Mouse (Mus musculus): ENCODE data around the gene Zmiz2. TPM values are rescaled to one million over a fixed set of nuclear protein-coding genes. Genes with fewer than 3 reads are reported as not detected.

Gene Zmiz2
- total and polyA plus RNA-seq, 3 experiments: 12.3 to 90.3 (median 35.5) TPM

DNA sequence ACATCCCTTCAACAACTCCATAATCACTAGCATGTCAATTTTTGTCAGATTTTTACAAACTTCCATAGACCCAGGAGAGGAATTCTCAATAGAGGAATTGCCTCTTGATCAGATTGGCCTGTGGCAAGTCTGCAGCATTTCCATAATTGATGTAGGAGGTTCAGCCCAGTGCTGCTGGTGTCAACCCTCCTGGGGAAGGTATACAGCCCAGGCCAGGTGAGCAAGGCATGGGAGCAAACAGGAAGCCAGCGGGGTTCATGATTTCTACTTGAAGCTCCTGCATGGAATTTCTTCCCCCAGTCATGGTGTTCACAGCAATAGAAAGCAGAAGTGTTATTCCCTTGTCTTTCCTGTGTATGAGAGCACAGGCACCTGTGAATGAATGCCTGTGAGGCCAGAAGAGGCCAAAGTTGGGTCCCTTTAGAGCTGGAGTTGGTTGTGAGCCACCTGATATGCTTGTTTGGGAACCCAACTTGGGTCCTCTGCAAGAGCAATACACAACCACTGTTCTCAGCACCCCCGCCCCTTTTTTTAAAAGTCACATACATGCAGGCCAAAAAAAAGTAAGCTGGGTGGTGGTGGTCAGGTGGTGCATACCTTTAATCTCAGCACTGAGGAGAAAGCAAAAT, 32.0 kb downstream of the Zmiz2 start (continued):
- TF ChIP-seq MAX (IDR thresholded peaks at IDR 0.05; ENCODE audit: low read length): no peak
- no peak; the same call in 1 of the 2 replicates for TF ChIP-seq POLR2AphosphoS5 (IDR thresholded peaks at IDR 0.05; ENCODE audit: borderline replicate concordance, low read depth, low read length)
- TF ChIP-seq ELF1 (IDR thresholded peaks at IDR 0.05; ENCODE audit: low read depth, low read length): no peak
- TF ChIP-seq TBP (IDR thresholded peaks at IDR 0.05; ENCODE audit: low read depth, low read length): 0 out of 2 replicates have a peak, but pooled peaks have one; percentile 17
- no peak for TF ChIP-seq JUND (IDR thresholded peaks at IDR 0.05; ENCODE audit: low read depth, low read length)
- TF ChIP-seq ZC3H11A (IDR thresholded peaks at IDR 0.05; ENCODE audit: low read depth, low read length): no peak
- TF ChIP-seq BHLHE40 (IDR thresholded peaks at IDR 0.05; ENCODE audit: borderline replicate concordance, low read depth, low read length): 0 out of 2 replicates have a peak, but pooled peaks have one; percentile 21
- no peak for TF ChIP-seq CTCF (IDR thresholded peaks at IDR 0.05 in 2 of 3, conservative IDR thresholded peaks at IDR 0.05 in 1 of 3; ENCODE audit: control insufficient read depth in 1 of 3, insufficient read depth in 1 of 3, low read depth in 2 of 3, low read length in 3 of 3, poor library complexity in 1 of 3, severe bottlenecking in 1 of 3)
- peak in 1 of 2 experiments; percentile 41; a peak in 2 of 4 replicates for TF ChIP-seq POLR2A (IDR thresholded peaks at IDR 0.05; ENCODE audit: control insufficient read depth in 1 of 2, insufficient read depth in 1 of 2, low read depth in 1 of 2, low read length in 2 of 2, poor library complexity in 1 of 2)
- TF ChIP-seq MYB (IDR thresholded peaks at IDR 0.05; ENCODE audit: low read depth, low read length): no peak
- TF ChIP-seq HCFC1 (IDR thresholded peaks at IDR 0.05; ENCODE audit: low read depth, low read length): no peak
- TF ChIP-seq ZKSCAN1 (IDR thresholded peaks at IDR 0.05; ENCODE audit: low read depth, low read length): no peak
- TF ChIP-seq RCOR1 (IDR thresholded peaks at IDR 0.05; ENCODE audit: low read depth, low read length): no peak
- peak; percentile 71 for TF ChIP-seq POLR2AphosphoS2 (IDR thresholded peaks at IDR 0.05; ENCODE audit: low read length)
- TF ChIP-seq RAD21 (IDR thresholded peaks at IDR 0.05; ENCODE audit: low read depth, low read length): no peak

- H3K9ac ChIP-seq (ENCODE audit: control insufficient read depth, low read depth, low read length, poor library complexity, severe bottlenecking): no peak overlapping the region
- H3K27ac ChIP-seq (ENCODE audit: control insufficient read depth, low read depth, low read length): no peak overlapping the region
- H3K9me3 ChIP-seq (replicated peaks; ENCODE audit: insufficient read depth, low read length): no peaks in the 10 kb centered on the region
- H3K36me3 ChIP-seq (ENCODE audit: control insufficient read depth in 1 of 2, insufficient read depth in 2 of 2, low read length in 2 of 2): peaks cover 0 to 10% of the 10 kb centered on the region in 2 experiments; a peak in 2 of 4 replicates
- no peak for DNase-seq (ENCODE audit: low read depth, low spot score)
- H3K27me3 ChIP-seq (ENCODE audit: control insufficient read depth in 1 of 2, insufficient read depth in 2 of 2, low read length in 2 of 2): no peaks in the 10 kb centered on the region
- TF ChIP-seq RCOR1 (IDR thresholded peaks at IDR 0.05; ENCODE audit: low read depth, low read length) (no peak), RAD21 (IDR thresholded peaks at IDR 0.05; ENCODE audit: low read depth, low read length) (no peak)
- no peak overlapping the region for H3K4me3 ChIP-seq (ENCODE audit: control insufficient read depth in 1 of 2, insufficient read depth in 1 of 2, low read depth in 2 of 2, low read length in 2 of 2)
- no peaks in the 10 kb centered on the region for H3K4me1 ChIP-seq (ENCODE audit: control insufficient read depth in 1 of 2, insufficient read depth in 2 of 2, low read length in 2 of 2)
- no peaks in the 10 kb centered on the region for H3K79me2 ChIP-seq (ENCODE audit: control insufficient read depth, insufficient read depth, low read length, poor library complexity)
These were observed 41.3 kb downstream of the Zmiz2 start for GRCm38 (mm10) chr11:6430186-6430585.

GRCm38 (mm10) chr11:6436442-6436841, 47.6 kb downstream of the Zmiz2 start:
- Histone ChIP-seq H3K9me3 (replicated peaks; ENCODE audit: insufficient read depth, low read length) (no peaks in the 10 kb centered on the region), H3K4me1 (ENCODE audit: control insufficient read depth in 1 of 2, insufficient read depth in 2 of 2, low read length in 2 of 2) (no peaks in the 10 kb centered on the region), H3K36me3 (ENCODE audit: control insufficient read depth in 1 of 2, insufficient read depth in 2 of 2, low read length in 2 of 2) (peaks cover 0 to 4% of the 10 kb centered on the region in 2 experiments; a peak in 2 of 4 replicates), H3K79me2 (ENCODE audit: control insufficient read depth, insufficient read depth, low read length, poor library complexity) (peaks cover under 1% of the 10 kb centered on the region; the same call in 1 of the 2 replicates), H3K4me3 (ENCODE audit: control insufficient read depth in 1 of 2, insufficient read depth in 1 of 2, low read depth in 2 of 2, low read length in 2 of 2) (no peak overlapping the region), H3K27me3 (ENCODE audit: control insufficient read depth in 1 of 2, insufficient read depth in 2 of 2, low read length in 2 of 2) (no peaks in the 10 kb centered on the region), H3K9ac (ENCODE audit: control insufficient read depth, low read depth, low read length, poor library complexity, severe bottlenecking) (no peak overlapping the region), H3K27ac (ENCODE audit: control insufficient read depth, low read depth, low read length) (no peak overlapping the region)
- DNase-seq (ENCODE audit: low read depth, low spot score): peak; percentile 85
- no peak for TF ChIP-seq GABPA (IDR thresholded peaks at IDR 0.05; ENCODE audit: low read depth, low read length)
- TF ChIP-seq CTCF (IDR thresholded peaks at IDR 0.05 in 2 of 3, conservative IDR thresholded peaks at IDR 0.05 in 1 of 3; ENCODE audit: control insufficient read depth in 1 of 3, insufficient read depth in 1 of 3, low read depth in 2 of 3, low read length in 3 of 3, poor library complexity in 1 of 3, severe bottlenecking in 1 of 3): peak; percentile 88 to 95 (median 94)
- TF ChIP-seq EP300 (IDR thresholded peaks at IDR 0.05; ENCODE audit: low read depth in 1 of 2, low read length in 2 of 2): no peak
- no peak for TF ChIP-seq ZKSCAN1 (IDR thresholded peaks at IDR 0.05; ENCODE audit: low read depth, low read length)
- peak; percentile 89 for TF ChIP-seq MYC (IDR thresholded peaks at IDR 0.05; ENCODE audit: low read depth, low read length)
- TF ChIP-seq MAZ (IDR thresholded peaks at IDR 0.05; ENCODE audit: low read depth, low read length): no peak
- no peak for TF ChIP-seq USF2 (IDR thresholded peaks at IDR 0.05; ENCODE audit: borderline replicate concordance in 1 of 2, insufficient read depth in 1 of 2, low read depth in 1 of 2, low read length in 2 of 2)
- no peak for TF ChIP-seq MEF2A (IDR thresholded peaks at IDR 0.05; ENCODE audit: extremely low read depth, insufficient replicate concordance, low read depth, low read length, poor library complexity, severe bottlenecking)
- TF ChIP-seq TAL1 (IDR thresholded peaks at IDR 0.05; ENCODE audit: low read length): no peak
- no peak for TF ChIP-seq ELF1 (IDR thresholded peaks at IDR 0.05; ENCODE audit: low read depth, low read length)
- TF ChIP-seq NRF1 (IDR thresholded peaks at IDR 0.05; ENCODE audit: insufficient read depth, low read depth, low read length, poor library complexity, severe bottlenecking): no peak
- no peak for TF ChIP-seq POLR2AphosphoS5 (IDR thresholded peaks at IDR 0.05; ENCODE audit: borderline replicate concordance, low read depth, low read length)
- TF ChIP-seq ZC3H11A (IDR thresholded peaks at IDR 0.05; ENCODE audit: low read depth, low read length): peak; percentile 62
- no peak for TF ChIP-seq NELFE (IDR thresholded peaks at IDR 0.05; ENCODE audit: low read depth, low read length)
- no peak for TF ChIP-seq CHD1 (IDR thresholded peaks at IDR 0.05; ENCODE audit: low read depth, low read length)
- TF ChIP-seq USF1 (IDR thresholded peaks at IDR 0.05; ENCODE audit: low read depth, low read length): no peak
- TF ChIP-seq GATA1 (IDR thresholded peaks at IDR 0.05; ENCODE audit: low read depth, low read length): no peak

Measured in MEL (cell line).